Mouse (Mus musculus): ENCODE measurements around the gene Nr1d1. TPM values are rescaled to one million over a fixed set of nuclear protein-coding genes. Genes with fewer than 3 reads are reported as not detected.

Nr1d1 gene
- polyA plus RNA-seq, 2 experiments = 1.4 to 1.8 TPM

- Histone ChIP-seq H3K27ac (replicated peaks; ENCODE audit: low read depth, low read length) (no peak overlapping the region), H3K27me3 (ENCODE audit: control insufficient read depth, insufficient read depth, low read length) (no peaks in the 10 kb centered on the region), H3K9ac (ENCODE audit: low read depth, low read length, severe bottlenecking) (no peak overlapping the region), H3K9me3 (ENCODE audit: control insufficient read depth, low read length) (no peaks in the 10 kb centered on the region), H3K4me3 (replicated peaks; ENCODE audit: low read length) (no peak overlapping the region), H3K36me3 (ENCODE audit: control insufficient read depth, insufficient read depth, low read length) (no peaks in the 10 kb centered on the region), H3K4me1 (ENCODE audit: control insufficient read depth, insufficient read depth, low read length) (peaks cover 53% of the 10 kb centered on the region), H3K4me2 (replicated peaks; ENCODE audit: low read depth, low read length, severe bottlenecking) (no peak overlapping the region)
- no peak for TF ChIP-seq POLR2A (IDR thresholded peaks at IDR 0.05; ENCODE audit: borderline replicate concordance, extremely low read depth, insufficient read depth, insufficient read length)
- ATAC-seq (ENCODE audit: low FRiP score, low read depth) = no peak
- no peak for DNase-seq (ENCODE audit: low spot score)
- WGBS = 69% methylated on average over 4 of the region's 4 CpGs
Measured at GRCm38 (mm10) chr11:98784139-98784538, 9.0 kb upstream of the Nr1d1 start.

- ATAC-seq (ENCODE audit: low FRiP score, low read depth) (peak; percentile 67), DNase-seq (ENCODE audit: low spot score) (peak; percentile 85)
- Histone ChIP-seq H3K27me3 (ENCODE audit: control insufficient read depth, insufficient read depth, low read length) (no peaks in the 10 kb centered on the region), H3K4me1 (ENCODE audit: control insufficient read depth, insufficient read depth, low read length) (peaks cover 53% of the 10 kb centered on the region), H3K4me2 (replicated peaks; ENCODE audit: low read depth, low read length, severe bottlenecking) (peak overlapping the region; percentile 40), H3K9ac (ENCODE audit: low read depth, low read length, severe bottlenecking) (peak overlapping the region; percentile 43), H3K9me3 (ENCODE audit: control insufficient read depth, low read length) (no peaks in the 10 kb centered on the region), H3K27ac (replicated peaks; ENCODE audit: low read depth, low read length) (peak overlapping the region; percentile 83), H3K36me3 (ENCODE audit: control insufficient read depth, insufficient read depth, low read length) (no peaks in the 10 kb centered on the region), H3K4me3 (replicated peaks; ENCODE audit: low read length) (peak overlapping the region; percentile 14)
- WGBS = under 1% methylated on average over 18 of the region's 20 CpGs
- no peak for TF ChIP-seq POLR2A (IDR thresholded peaks at IDR 0.05; ENCODE audit: borderline replicate concordance, extremely low read depth, insufficient read depth, insufficient read length)
Measured at GRCm38 (mm10) chr11:98783236-98783696, 8.1 kb upstream of the Nr1d1 start.

- DNase-seq (ENCODE audit: low spot score) = no peak
- Histone ChIP-seq H3K9ac (ENCODE audit: low read depth, low read length, severe bottlenecking) (peak overlapping the region; percentile 43), H3K4me2 (replicated peaks; ENCODE audit: low read depth, low read length, severe bottlenecking) (peak overlapping the region; percentile 40), H3K4me1 (ENCODE audit: control insufficient read depth, insufficient read depth, low read length) (peaks cover 55% of the 10 kb centered on the region), H3K9me3 (ENCODE audit: control insufficient read depth, low read length) (no peaks in the 10 kb centered on the region), H3K27me3 (ENCODE audit: control insufficient read depth, insufficient read depth, low read length) (no peaks in the 10 kb centered on the region), H3K36me3 (ENCODE audit: control insufficient read depth, insufficient read depth, low read length) (no peaks in the 10 kb centered on the region), H3K27ac (replicated peaks; ENCODE audit: low read depth, low read length) (peak overlapping the region; percentile 83), H3K4me3 (replicated peaks; ENCODE audit: low read length) (peak overlapping the region; percentile 14; the same call in 1 of the 2 replicates)
- no peak for TF ChIP-seq POLR2A (IDR thresholded peaks at IDR 0.05; ENCODE audit: borderline replicate concordance, extremely low read depth, insufficient read depth, insufficient read length)
- ATAC-seq (ENCODE audit: low FRiP score, low read depth) = no peak
- WGBS = 7% methylated on average over 17 of the region's 17 CpGs
Measured at GRCm38 (mm10) chr11:98782651-98783235, 7.6 kb upstream of the Nr1d1 start.

GRCm38 (mm10) chr11:98781851-98782512 lies 6.8 kb upstream of the Nr1d1 start:
- H3K4me3 ChIP-seq (replicated peaks; ENCODE audit: low read length) = no peak overlapping the region
- WGBS = 22% methylated on average over 13 of the region's 14 CpGs
- no peaks in the 10 kb centered on the region for H3K36me3 ChIP-seq (ENCODE audit: control insufficient read depth, insufficient read depth, low read length)
- ATAC-seq (ENCODE audit: low FRiP score, low read depth) = no peak; the same call in 1 of the 2 replicates
- no peak for DNase-seq (ENCODE audit: low spot score)
- no peak for TF ChIP-seq POLR2A (IDR thresholded peaks at IDR 0.05; ENCODE audit: borderline replicate concordance, extremely low read depth, insufficient read depth, insufficient read length)
- H3K4me2 ChIP-seq (replicated peaks; ENCODE audit: low read depth, low read length, severe bottlenecking) = no peak overlapping the region
- peak overlapping the region; percentile 83 for H3K27ac ChIP-seq (replicated peaks; ENCODE audit: low read depth, low read length)
- no peaks in the 10 kb centered on the region for H3K9me3 ChIP-seq (ENCODE audit: control insufficient read depth, low read length)
- H3K9ac ChIP-seq (ENCODE audit: low read depth, low read length, severe bottlenecking) = no peak overlapping the region
- no peaks in the 10 kb centered on the region for H3K27me3 ChIP-seq (ENCODE audit: control insufficient read depth, insufficient read depth, low read length)
- H3K4me1 ChIP-seq (ENCODE audit: control insufficient read depth, insufficient read depth, low read length) = peaks cover 58% of the 10 kb centered on the region

GRCm38 (mm10) chr11:98777888-98778287 lies 2.8 kb upstream of the Nr1d1 start:
- Histone ChIP-seq H3K36me3 (ENCODE audit: control insufficient read depth, insufficient read depth, low read length) (no peaks in the 10 kb centered on the region), H3K27me3 (ENCODE audit: control insufficient read depth, insufficient read depth, low read length) (no peaks in the 10 kb centered on the region), H3K4me1 (ENCODE audit: control insufficient read depth, insufficient read depth, low read length) (peaks cover 60% of the 10 kb centered on the region), H3K9me3 (ENCODE audit: control insufficient read depth, low read length) (no peaks in the 10 kb centered on the region), H3K4me2 (replicated peaks; ENCODE audit: low read depth, low read length, severe bottlenecking) (no peak overlapping the region), H3K9ac (ENCODE audit: low read depth, low read length, severe bottlenecking) (no peak overlapping the region), H3K4me3 (replicated peaks; ENCODE audit: low read length) (no peak overlapping the region), H3K27ac (replicated peaks; ENCODE audit: low read depth, low read length) (peak overlapping the region; percentile 76; the same call in 1 of the 2 replicates)
- ATAC-seq (ENCODE audit: low FRiP score, low read depth) = no peak
- no peak for DNase-seq (ENCODE audit: low spot score)
- no peak for TF ChIP-seq POLR2A (IDR thresholded peaks at IDR 0.05; ENCODE audit: borderline replicate concordance, extremely low read depth, insufficient read depth, insufficient read length)

Data from limb, embryonic 14.5 days (tissue).